Mouse (Mus musculus) lung, postnatal 0 days (tissue): Measurements from ENCODE around the gene C1qtnf4. TPM values are rescaled to one million over a fixed set of nuclear protein-coding genes. Genes with fewer than 3 reads are reported as not detected.

ENCODE experiments used
- ATAC-seq: fragments of 200-750 bp; cut with Nextera tagmentation; 2 replicates; pipeline ENCODE4 v1.8.0; 2017; ENCODE audit warnings: moderate library complexity
- DNase-seq: peaks from one replicate; pipeline ENCODE4 v3.0.0-alpha.2; 2016; ENCODE audit warnings: low spot score
- H3K27ac ChIP-seq: fragments of 300-500 bp; sonication (generic); 2 replicates; pipeline ENCODE4 v1.5.1; 2014; ENCODE audit warnings: antibody characterized with exemption, mild to moderate bottlenecking, low read length, mixed read lengths
- H3K27me3 ChIP-seq: fragments of 300-500 bp; sonication (generic); replicated peaks from 2 replicates; pipeline ENCODE4 v1.6.1; 2014; ENCODE audit warnings: low read length, mixed read lengths; ENCODE audit not compliant: insufficient read depth
- H3K36me3 ChIP-seq: fragments of 300-500 bp; sonication (generic); 2 replicates; pipeline ENCODE4 v1.6.1; 2014; ENCODE audit warnings: low read length, mixed read lengths; ENCODE audit not compliant: insufficient read depth
- H3K4me1 ChIP-seq: fragments of 300-500 bp; sonication (generic); 2 replicates; pipeline ENCODE4 v1.6.1; 2014; ENCODE audit warnings: antibody characterized with exemption, low read depth, low read length, mixed read lengths; ENCODE audit not compliant: insufficient read depth
- H3K4me2 ChIP-seq: fragments of 300-500 bp; sonication (generic); replicated peaks from 2 replicates; pipeline ENCODE4 v1.6.1; 2014; ENCODE audit warnings: low read depth, mild to moderate bottlenecking, low read length, moderate library complexity, mixed read lengths
- H3K4me3 ChIP-seq: fragments of 300-500 bp; sonication (generic); 2 replicates; pipeline ENCODE4 v1.5.1; 2014; ENCODE audit warnings: low read depth, low read length
- H3K9ac ChIP-seq: fragments of 300-500 bp; sonication (generic); replicated peaks from 2 replicates; pipeline ENCODE4 v1.6.1; 2014; ENCODE audit warnings: low read depth, mild to moderate bottlenecking
- H3K9me3 ChIP-seq: fragments of 300-500 bp; sonication (generic); 2 replicates; pipeline ENCODE4 v1.6.1; 2016; ENCODE audit warnings: low read length, mixed read lengths
- CTCF ChIP-seq: IDR thresholded peaks from 2 replicates; pipeline ENCODE4 v1.5.1; 2016; ENCODE audit warnings: antibody characterized with exemption, mild to moderate bottlenecking
- EP300 ChIP-seq: IDR thresholded peaks from 2 replicates; pipeline ENCODE4 v1.6.1; 2016; ENCODE audit warnings: antibody characterized with exemption, mild to moderate bottlenecking, control low read depth
- WGBS: fragments of 180-500 bp; shearing (Covaris S2); extraction: QIAGEN DNeasy Blood & Tissue Kit; methylation state at CpG from one replicate; pipeline ENCODE4 v1.1.7; 2014; 5-methylcytosine and 5-hydroxymethylcytosine counted together
- polyA plus RNA-seq: library from polyadenylated mRNA; unstranded; fragments of >200 nt; fragmentation: Nextera tagmentation; extraction: Ambion mirVana; gene quantifications from 2 replicates; pipeline ENCODE4 v1.2.1, GENCODE M21; 2015

C1qtnf4 gene
- polyA plus RNA-seq, 1 experiment from 2014 or later: 8.2 TPM

DNA sequence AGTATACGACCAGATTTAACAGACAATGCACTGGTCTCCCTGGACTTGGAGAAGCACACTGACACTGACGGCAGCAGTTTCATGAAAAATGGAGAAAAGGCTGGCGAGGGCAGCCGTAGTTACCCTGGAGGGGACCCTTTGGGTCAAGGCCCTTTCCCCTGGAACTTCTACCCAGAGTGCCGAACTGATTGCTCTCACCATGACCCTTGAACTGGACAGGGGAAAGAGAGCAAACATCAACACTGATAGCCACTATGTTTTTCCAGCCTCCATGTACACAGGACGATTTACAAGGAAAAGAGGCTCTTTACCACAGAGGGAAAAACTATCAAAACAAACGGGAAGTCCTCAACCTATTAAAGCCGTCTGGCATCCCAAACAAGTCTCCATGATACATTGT is 46.2 kb downstream of the C1qtnf4 start:
- no peak for TF ChIP-seq CTCF
- no peak for TF ChIP-seq EP300
- H3K9ac ChIP-seq: no peak overlapping the region
- no peak for ATAC-seq
- H3K36me3 ChIP-seq: no peaks in the 10 kb centered on the region
- H3K27me3 ChIP-seq: no peaks in the 10 kb centered on the region
- 30% methylated on average over 8 of the region's 8 CpGs for WGBS
- H3K9me3 ChIP-seq: no peaks in the 10 kb centered on the region
- H3K4me3 ChIP-seq: no peak overlapping the region
- DNase-seq: no peak
- no peaks in the 10 kb centered on the region for H3K4me1 ChIP-seq
- H3K27ac ChIP-seq: no peak overlapping the region
- no peak overlapping the region for H3K4me2 ChIP-seq

DNA sequence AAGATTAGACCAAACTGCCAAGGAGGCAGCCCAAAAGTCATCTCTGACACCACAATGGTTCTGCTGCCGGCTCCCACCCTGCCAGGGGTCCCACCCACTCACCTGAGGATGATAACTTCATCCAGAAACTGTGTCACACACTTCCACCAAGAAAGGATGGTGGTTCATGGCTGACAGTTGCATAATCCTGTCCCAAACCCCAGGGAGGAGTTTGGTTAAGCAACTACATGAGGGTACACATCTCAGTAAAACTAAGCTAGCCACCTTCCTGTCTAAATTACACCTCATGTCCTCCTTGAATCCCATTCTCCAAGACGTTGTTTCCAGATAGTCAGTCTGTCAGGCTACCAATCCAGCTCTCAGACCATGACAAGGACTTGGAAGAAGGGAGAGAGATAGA is 46.6 kb downstream of the C1qtnf4 start:
- H3K9ac ChIP-seq: no peak overlapping the region
- no peaks in the 10 kb centered on the region for H3K36me3 ChIP-seq
- no peaks in the 10 kb centered on the region for H3K9me3 ChIP-seq
- ATAC-seq (no peak), DNase-seq (no peak)
- no peak overlapping the region for H3K4me3 ChIP-seq
- no peak overlapping the region for H3K4me2 ChIP-seq
- H3K27me3 ChIP-seq: no peaks in the 10 kb centered on the region
- no peaks in the 10 kb centered on the region for H3K4me1 ChIP-seq
- WGBS: 68% methylated on average over 2 of the region's 2 CpGs
- no peak overlapping the region for H3K27ac ChIP-seq
- TF ChIP-seq EP300 (no peak), CTCF (no peak)

DNA sequence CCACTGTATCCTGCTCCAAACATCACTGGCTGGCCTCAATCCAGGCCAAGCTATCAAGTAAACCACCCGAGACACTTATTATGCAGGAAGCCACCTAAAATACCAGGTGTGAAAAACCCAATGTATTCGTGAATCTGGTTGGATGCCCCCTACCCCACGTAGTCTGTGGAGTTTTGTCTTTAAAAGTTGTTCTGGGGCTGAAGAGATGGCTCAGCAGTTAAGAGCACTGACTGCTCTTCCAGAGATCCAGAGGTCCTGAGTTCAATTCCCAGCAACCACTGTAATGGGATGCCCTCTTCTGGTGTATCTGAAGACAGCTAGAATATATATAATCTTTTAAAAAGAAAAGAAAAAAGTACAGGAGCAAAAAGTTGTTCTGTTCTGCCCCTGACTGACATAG is 52.7 kb downstream of the C1qtnf4 start:
- H3K4me2 ChIP-seq: no peak overlapping the region
- ATAC-seq: no peak
- 66% methylated on average over 3 of the region's 3 CpGs for WGBS

DNA sequence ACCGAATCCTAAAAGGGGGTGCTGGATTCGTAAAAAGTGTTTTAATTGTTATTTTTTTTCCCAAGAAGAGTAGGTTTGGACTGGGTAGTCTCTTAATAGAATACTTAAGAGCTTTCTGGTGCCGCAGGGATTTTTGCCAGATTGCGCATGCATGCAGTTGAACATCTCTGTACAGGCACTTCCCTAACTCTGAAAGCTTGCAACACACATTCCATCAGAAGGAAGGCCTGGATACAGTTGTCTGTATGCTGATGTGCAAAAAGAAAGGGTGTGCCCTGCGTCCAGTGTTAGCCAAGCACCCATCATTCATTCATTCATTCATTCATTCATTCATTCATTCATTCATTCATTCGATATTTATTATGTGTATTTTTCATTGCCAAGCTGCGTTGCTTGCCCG is 54.1 kb downstream of the C1qtnf4 start:
- H3K27me3 ChIP-seq: no peaks in the 10 kb centered on the region
- ATAC-seq (peak; percentile 32; the same call in 1 of the 2 replicates), DNase-seq (peak; percentile 68)
- H3K27ac ChIP-seq: no peak overlapping the region
- 34% methylated on average over 8 of the region's 8 CpGs for WGBS
- H3K4me3 ChIP-seq: peak overlapping the region; percentile 99
- H3K36me3 ChIP-seq: no peaks in the 10 kb centered on the region
- no peak for TF ChIP-seq EP300
- no peak for TF ChIP-seq CTCF
- H3K9me3 ChIP-seq: no peaks in the 10 kb centered on the region
- H3K9ac ChIP-seq: no peak overlapping the region
- peak overlapping the region; percentile 79 for H3K4me2 ChIP-seq
- H3K4me1 ChIP-seq: no peaks in the 10 kb centered on the region

More for the DNA sequence above, 52.7 kb downstream of the C1qtnf4 start:
- Histone ChIP-seq H3K9me3 (no peaks in the 10 kb centered on the region), H3K4me3 (no peak overlapping the region), H3K36me3 (no peaks in the 10 kb centered on the region), H3K27ac (no peak overlapping the region), H3K9ac (no peak overlapping the region), H3K4me1 (no peaks in the 10 kb centered on the region), H3K27me3 (no peaks in the 10 kb centered on the region)
- TF ChIP-seq CTCF (no peak), EP300 (no peak)
- DNase-seq: no peak

Other genes with a start within 250 kb of the C1qtnf4 start
- gene Nup160, start 208.6 kb upstream of the C1qtnf4 start, polyA plus RNA-seq: 11.1 and 12.4 TPM in 2 replicates
- 35.6 and 36.0 TPM in 2 replicates for gene Fnbp4, start 140.5 kb upstream of the C1qtnf4 start, polyA plus RNA-seq
- gene Agbl2, start 103.1 kb upstream of the C1qtnf4 start, polyA plus RNA-seq: 2.7 and 3.1 TPM in 2 replicates
- 193 and 200 TPM in 2 replicates for gene Mtch2, start 38.7 kb upstream of the C1qtnf4 start, polyA plus RNA-seq
- 18.1 and 21.3 TPM in 2 replicates for gene Kbtbd4, start 18.9 kb downstream of the C1qtnf4 start, polyA plus RNA-seq
- 146 and 159 TPM in 2 replicates for gene Ndufs3, start 19.0 kb downstream of the C1qtnf4 start, polyA plus RNA-seq
- gene Celf1, start 54.5 kb downstream of the C1qtnf4 start, polyA plus RNA-seq: 35.1 and 37.5 TPM in 2 replicates
- gene Rapsn, start 149.8 kb downstream of the C1qtnf4 start, polyA plus RNA-seq: 0.84 and 1.8 TPM in 2 replicates
- 181 and 186 TPM in 2 replicates for gene Psmc3, start 168.1 kb downstream of the C1qtnf4 start, polyA plus RNA-seq
- gene Slc39a13, start 184.6 kb downstream of the C1qtnf4 start, polyA plus RNA-seq: 32.6 and 34.4 TPM in 2 replicates
- 23.9 and 24.2 TPM in 2 replicates for gene Spi1, start 196.5 kb downstream of the C1qtnf4 start, polyA plus RNA-seq
- 4.7 and 6.5 TPM in 2 replicates for gene Mybpc3, start 232.3 kb downstream of the C1qtnf4 start, polyA plus RNA-seq